Mouse (Mus musculus) limb, embryonic 14.5 days (tissue): ENCODE measurements around the gene Pex16. TPM values are rescaled to one million over a fixed set of nuclear protein-coding genes. Genes with fewer than 3 reads are reported as not detected.

ENCODE experiments used
- ATAC-seq: fragments of 200-750 bp; cut with Nextera tagmentation; 2 replicates; pipeline ENCODE4 v1.8.0; 2017; ENCODE audit warnings: low read depth, moderate number of reproducible peaks, moderate TSS enrichment; ENCODE audit not compliant: low FRiP score
- DNase-seq: peaks from one replicate; pipeline ENCODE4 v3.0.0-alpha.2; 2015; ENCODE audit warnings: low spot score
- H3K27ac ChIP-seq: fragments of 300-500 bp; sonication (generic); replicated peaks from 2 replicates; pipeline ENCODE4 v1.5.1; 2014; ENCODE audit warnings: low read depth, mild to moderate bottlenecking, low read length, moderate library complexity, mixed read lengths
- H3K27me3 ChIP-seq: fragments of 300-500 bp; sonication (generic); 2 replicates; pipeline ENCODE4 v1.6.1; 2014; ENCODE audit warnings: low read length, mixed read lengths; ENCODE audit not compliant: control insufficient read depth, insufficient read depth
- H3K36me3 ChIP-seq: fragments of 300-500 bp; sonication (generic); 2 replicates; pipeline ENCODE4 v1.6.1; 2014; ENCODE audit warnings: mild to moderate bottlenecking, low read length, moderate library complexity, mixed read lengths; ENCODE audit not compliant: control insufficient read depth, insufficient read depth
- H3K4me1 ChIP-seq: fragments of 300-500 bp; sonication (generic); 2 replicates; pipeline ENCODE4 v1.6.1; 2014; ENCODE audit warnings: antibody characterized with exemption, low read length, mixed read lengths; ENCODE audit not compliant: control insufficient read depth, insufficient read depth
- H3K4me2 ChIP-seq: fragments of 300-500 bp; sonication (generic); replicated peaks from 2 replicates; pipeline ENCODE4 v1.6.1; 2014; ENCODE audit warnings: low read depth, mild to moderate bottlenecking, low read length, moderate library complexity; ENCODE audit not compliant: severe bottlenecking
- H3K4me3 ChIP-seq: fragments of 300-500 bp; sonication (generic); replicated peaks from 2 replicates; pipeline ENCODE4 v1.5.1; 2014; ENCODE audit warnings: low read length
- H3K9ac ChIP-seq: fragments of 300-500 bp; sonication (generic); 2 replicates; pipeline ENCODE4 v1.6.1; 2014; ENCODE audit warnings: mild to moderate bottlenecking, low read depth, low read length, moderate library complexity; ENCODE audit not compliant: severe bottlenecking
- H3K9me3 ChIP-seq: fragments of 300-500 bp; sonication (generic); 2 replicates; pipeline ENCODE4 v1.6.1; 2016; ENCODE audit warnings: low read length; ENCODE audit not compliant: control insufficient read depth
- POLR2A ChIP-seq: fragments of 200-500 bp; IDR thresholded peaks from 2 replicates; pipeline ENCODE4 v1.8.0; 2012; ENCODE audit warnings: inconsistent platforms, mild to moderate bottlenecking, moderate library complexity, borderline replicate concordance; ENCODE audit not compliant: insufficient read depth, insufficient read length; ENCODE audit errors: extremely low read depth
- WGBS: fragments of 180-500 bp; shearing (Covaris S2); extraction: QIAGEN DNeasy Blood & Tissue Kit; methylation state at CpG from one replicate; pipeline ENCODE4 v1.1.7; 2014; 5-methylcytosine and 5-hydroxymethylcytosine counted together
- polyA plus RNA-seq, 2 experiments: library from polyadenylated mRNA; depleted of rRNA in 1 of 2; stranded (reverse) in 1 of 2; unstranded in 1 of 2; fragments of >200 nt; fragmentation: Nextera tagmentation in 1 of 2; extraction: Ambion mirVana in 1 of 2; gene quantifications; 2 replicates each; pipeline versions ENCODE4 v1.2.1 to v1.2.3; 2012 to 2014

The Pex16 gene
- polyA plus RNA-seq, 2 experiments: 22.3 to 26.4 TPM

GRCm38 (mm10) chr2:92423156-92423555 lies 48.7 kb downstream of the Pex16 start:
- TF ChIP-seq POLR2A: no peak
- no peak overlapping the region for H3K4me3 ChIP-seq
- peaks cover 78% of the 10 kb centered on the region for H3K36me3 ChIP-seq
- no peak overlapping the region for H3K9ac ChIP-seq
- no peak for ATAC-seq
- no peaks in the 10 kb centered on the region for H3K27me3 ChIP-seq
- peaks cover 35% of the 10 kb centered on the region for H3K4me1 ChIP-seq
- DNase-seq: no peak
- H3K4me2 ChIP-seq: no peak overlapping the region
- no peaks in the 10 kb centered on the region for H3K9me3 ChIP-seq
- WGBS: 92% methylated on average over 9 of the region's 9 CpGs
- H3K27ac ChIP-seq: no peak overlapping the region

- H3K27me3 ChIP-seq: no peaks in the 10 kb centered on the region
- no peak overlapping the region for H3K9ac ChIP-seq
- no peak for ATAC-seq
- 89% methylated on average over 9 of the region's 9 CpGs for WGBS
- no peak for TF ChIP-seq POLR2A
- peaks cover 71% of the 10 kb centered on the region for H3K36me3 ChIP-seq
- peaks cover 42% of the 10 kb centered on the region for H3K4me1 ChIP-seq
- H3K27ac ChIP-seq: peak overlapping the region; percentile 87
- no peak overlapping the region for H3K4me3 ChIP-seq
- DNase-seq: no peak
- no peak overlapping the region for H3K4me2 ChIP-seq
- H3K9me3 ChIP-seq: no peaks in the 10 kb centered on the region
Observed at GRCm38 (mm10) chr2:92423702-92424461, 49.4 kb downstream of the Pex16 start.

GRCm38 (mm10) chr2:92424462-92425308 lies 50.2 kb downstream of the Pex16 start:
- H3K27me3 ChIP-seq: no peaks in the 10 kb centered on the region
- H3K4me1 ChIP-seq: peaks cover 44% of the 10 kb centered on the region
- ATAC-seq (peak; percentile 84), DNase-seq (peak; percentile 82)
- no peak overlapping the region for H3K4me3 ChIP-seq
- no peaks in the 10 kb centered on the region for H3K9me3 ChIP-seq
- 0 out of 2 replicates have a peak overlapping the region, but pooled peaks have one; percentile 9 for H3K4me2 ChIP-seq
- WGBS: 74% methylated on average over 9 of the region's 9 CpGs
- TF ChIP-seq POLR2A: no peak
- no peak overlapping the region for H3K9ac ChIP-seq
- peaks cover 63% of the 10 kb centered on the region for H3K36me3 ChIP-seq
- H3K27ac ChIP-seq: peak overlapping the region; percentile 87

- no peaks in the 10 kb centered on the region for H3K27me3 ChIP-seq
- no peak overlapping the region for H3K4me3 ChIP-seq
- H3K36me3 ChIP-seq: peaks cover 56% of the 10 kb centered on the region
- no peak overlapping the region for H3K9ac ChIP-seq
- 89% methylated on average over 4 of the region's 4 CpGs for WGBS
- peaks cover 46% of the 10 kb centered on the region for H3K4me1 ChIP-seq
- ATAC-seq: no peak
- no peak for TF ChIP-seq POLR2A
- H3K4me2 ChIP-seq: 0 out of 2 replicates have a peak overlapping the region, but pooled peaks have one; percentile 9
- peak overlapping the region; percentile 87 for H3K27ac ChIP-seq
- H3K9me3 ChIP-seq: no peaks in the 10 kb centered on the region
- no peak for DNase-seq
Observed at GRCm38 (mm10) chr2:92425366-92425765, 50.9 kb downstream of the Pex16 start.

GRCm38 (mm10) chr2:92426426-92426825 lies 52.0 kb downstream of the Pex16 start:
- H3K27ac ChIP-seq: peak overlapping the region; percentile 87
- WGBS: 36% methylated on average over 3 of the region's 3 CpGs
- no peak for TF ChIP-seq POLR2A

More at GRCm38 (mm10) chr2:92426426-92426825, 52.0 kb downstream of the Pex16 start:
- peak; percentile 69 for DNase-seq
- H3K4me2 ChIP-seq: no peak overlapping the region
- no peaks in the 10 kb centered on the region for H3K27me3 ChIP-seq
- H3K9me3 ChIP-seq: no peaks in the 10 kb centered on the region
- no peak overlapping the region for H3K4me3 ChIP-seq
- peaks cover 46% of the 10 kb centered on the region for H3K36me3 ChIP-seq
- H3K4me1 ChIP-seq: peaks cover 56% of the 10 kb centered on the region
- no peak overlapping the region for H3K9ac ChIP-seq
- peak; percentile 29; the same call in 1 of the 2 replicates for ATAC-seq
